Mouse (Mus musculus): ENCODE measurements around the gene Olfr524.
A peak's percentile ranks its signal among the peaks of the same experiment; 100 is the strongest.

The Olfr524 gene

DNA sequence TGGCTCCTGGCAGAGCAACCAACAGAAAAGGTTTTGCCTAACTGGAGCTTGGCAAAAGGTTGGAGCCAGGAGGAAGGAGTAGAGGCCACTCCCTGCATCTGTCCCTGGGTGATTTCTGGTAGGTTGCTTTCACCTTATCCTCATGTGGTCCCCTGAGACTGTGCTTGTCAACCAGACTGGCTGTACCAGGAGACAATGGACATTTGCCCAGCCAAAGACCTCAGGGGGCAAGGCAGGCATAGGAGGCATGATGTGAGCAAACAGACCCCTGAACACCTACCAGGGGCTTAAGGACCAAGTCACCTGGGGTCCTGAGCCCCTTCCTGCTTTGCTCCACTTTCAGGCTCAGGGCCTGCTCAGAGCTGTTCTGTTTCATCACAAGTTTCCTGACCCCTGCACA, at the start of gene Olfr524:
Gene Olfr524, minus strand, starts transcription at position 101 of the 400 bp plus-strand sequence.
- no peak for DNase-seq

DNA sequence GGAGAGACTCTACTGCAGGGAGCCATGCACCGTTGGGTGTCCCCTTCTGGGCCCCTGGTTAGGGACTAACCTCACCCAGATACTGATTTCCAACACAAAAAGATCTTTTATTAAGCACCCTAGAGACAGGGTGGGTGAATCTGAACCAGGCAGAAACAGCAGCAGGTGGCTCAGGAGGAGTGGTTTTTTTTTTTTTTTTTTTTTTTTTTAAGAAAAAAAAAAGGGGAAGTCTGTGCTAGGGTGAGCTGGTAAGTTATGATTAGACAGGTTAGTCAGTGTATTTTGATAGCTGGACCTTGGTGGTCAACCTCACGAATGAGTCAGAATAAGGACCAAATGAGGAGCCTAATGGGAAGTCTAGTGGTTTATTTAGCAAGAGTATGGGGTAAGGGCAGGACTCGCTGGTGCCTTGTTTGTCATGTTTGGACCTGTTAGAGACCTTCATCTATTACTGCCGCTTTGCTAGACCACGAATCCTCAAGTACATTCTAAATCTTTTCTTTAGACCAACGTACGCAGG, 48.1 kb upstream of the Olfr524 start:
- no peak for DNase-seq

DNA sequence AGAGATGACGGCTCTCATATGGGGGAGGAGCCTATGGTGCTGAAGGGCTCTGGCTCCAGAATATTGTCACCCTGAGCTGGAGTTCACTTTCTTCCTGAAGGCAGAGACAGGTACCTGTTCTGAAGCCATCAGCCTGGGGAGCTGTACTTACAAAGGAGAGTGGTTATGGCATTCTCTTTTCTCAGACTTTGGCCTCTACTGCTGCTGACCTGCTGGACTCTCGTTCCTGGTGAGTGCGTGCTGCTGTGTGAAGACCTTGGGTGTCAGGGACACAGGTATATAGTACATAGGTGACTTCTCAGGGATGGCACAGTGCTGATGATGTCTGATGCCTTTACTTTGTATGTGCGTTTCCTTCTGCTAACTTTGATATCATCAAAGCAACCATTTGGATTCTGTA, 41.5 kb upstream of the Olfr524 start, which contains the start of gene 5830411N06Rik:
Gene 5830411N06Rik, plus strand, starts transcription at position 69 of the 400 bp plus-strand sequence.
- DNase-seq = no peak

DNA sequence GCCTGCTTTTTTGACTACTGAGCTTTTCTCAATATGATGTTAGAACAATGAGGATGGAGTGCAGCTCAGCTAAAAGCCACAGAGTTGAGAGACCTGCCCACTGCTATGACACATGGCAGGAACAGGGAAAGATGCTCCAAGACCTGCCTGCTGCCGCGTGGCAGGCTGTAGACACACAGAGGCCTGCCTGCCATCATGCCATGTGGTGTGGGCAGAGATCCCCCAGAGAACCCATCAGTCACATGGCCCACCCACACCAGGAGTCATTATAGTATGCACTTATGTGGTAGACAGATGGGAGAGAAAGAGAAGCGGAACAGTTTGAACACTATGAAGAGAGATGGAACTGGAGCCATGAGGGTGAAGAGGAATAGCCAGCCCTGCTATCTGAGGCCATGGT, 27.9 kb upstream of the Olfr524 start:
- DNase-seq = no peak

DNA sequence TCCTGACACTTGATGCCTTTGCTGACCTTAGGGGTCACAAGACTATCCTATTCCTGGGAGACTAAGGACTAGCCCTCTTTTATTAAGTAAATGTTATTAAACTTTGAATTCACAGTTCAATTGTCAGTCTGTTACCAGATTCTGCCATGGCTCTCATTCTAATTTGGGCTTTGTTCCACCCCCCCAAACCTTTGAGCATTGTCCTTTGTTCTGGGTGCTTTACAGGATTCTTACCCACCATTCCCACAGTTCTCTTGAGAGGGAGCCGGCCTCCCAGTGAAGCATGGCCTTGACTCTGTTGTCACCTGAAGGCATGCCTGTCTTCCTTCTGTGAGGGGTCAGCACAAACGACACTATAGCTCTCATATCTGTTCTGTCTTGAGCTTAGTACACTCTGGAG, 25.3 kb upstream of the Olfr524 start:
- no peak for DNase-seq

DNA sequence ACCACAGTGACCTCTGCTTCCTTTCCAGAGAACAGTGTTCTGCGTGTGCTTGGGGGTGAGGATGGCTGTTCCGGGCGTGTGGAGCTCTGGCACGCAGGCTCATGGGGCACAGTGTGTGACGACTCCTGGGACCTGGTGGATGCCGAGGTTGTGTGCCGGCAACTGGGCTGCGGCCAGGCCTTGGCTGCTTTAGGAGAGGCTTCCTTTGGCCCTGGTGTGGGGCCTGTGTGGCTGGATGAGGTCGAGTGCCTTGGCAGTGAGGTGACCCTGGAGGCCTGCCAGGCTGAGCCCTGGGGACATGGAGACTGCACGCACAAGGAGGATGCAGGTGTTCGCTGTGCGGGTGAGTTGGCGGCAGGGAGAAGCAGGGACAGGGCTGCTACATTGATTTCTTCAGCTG, 22.7 kb upstream of the Olfr524 start:
- no peak for DNase-seq

DNA sequence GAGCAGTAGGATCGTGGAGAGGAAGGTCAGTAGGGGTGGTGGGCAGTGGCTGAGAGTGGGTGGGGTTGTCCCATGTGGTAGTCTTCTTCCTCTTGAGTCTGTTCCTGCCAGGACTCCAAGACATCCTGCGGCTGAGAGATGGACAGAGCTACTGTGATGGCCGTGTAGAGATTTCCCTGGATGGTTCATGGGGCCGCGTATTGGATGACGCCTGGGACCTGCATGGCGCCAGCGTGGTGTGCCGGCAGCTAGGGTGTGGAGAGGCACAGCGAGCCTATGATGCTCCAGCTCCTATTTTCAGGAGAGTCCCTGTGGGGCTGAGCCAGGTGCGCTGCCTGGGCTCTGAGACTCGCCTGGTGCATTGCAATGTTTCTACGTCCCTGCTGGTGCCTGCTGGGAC, 18.4 kb upstream of the Olfr524 start:
- no peak for DNase-seq

DNA sequence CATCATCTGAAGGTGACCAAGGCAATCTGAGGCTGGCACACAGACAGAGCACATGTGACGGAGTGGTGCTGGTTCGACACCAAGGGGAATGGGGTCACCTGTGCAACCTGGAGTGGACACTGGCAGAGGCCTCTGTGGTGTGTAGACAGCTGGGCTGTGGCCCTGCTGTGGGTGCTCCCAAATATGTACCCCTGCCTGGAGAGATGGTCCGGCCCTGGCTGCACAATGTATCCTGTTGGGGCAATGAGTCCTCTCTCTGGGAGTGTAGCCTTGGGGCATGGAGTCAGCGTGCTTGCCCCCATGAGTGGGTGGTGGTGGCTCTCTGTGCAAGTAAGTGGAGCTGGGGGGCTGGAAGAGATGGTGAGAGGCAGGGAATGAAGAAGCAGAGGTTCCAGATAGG, 14.6 kb upstream of the Olfr524 start:
- no peak for DNase-seq

DNA sequence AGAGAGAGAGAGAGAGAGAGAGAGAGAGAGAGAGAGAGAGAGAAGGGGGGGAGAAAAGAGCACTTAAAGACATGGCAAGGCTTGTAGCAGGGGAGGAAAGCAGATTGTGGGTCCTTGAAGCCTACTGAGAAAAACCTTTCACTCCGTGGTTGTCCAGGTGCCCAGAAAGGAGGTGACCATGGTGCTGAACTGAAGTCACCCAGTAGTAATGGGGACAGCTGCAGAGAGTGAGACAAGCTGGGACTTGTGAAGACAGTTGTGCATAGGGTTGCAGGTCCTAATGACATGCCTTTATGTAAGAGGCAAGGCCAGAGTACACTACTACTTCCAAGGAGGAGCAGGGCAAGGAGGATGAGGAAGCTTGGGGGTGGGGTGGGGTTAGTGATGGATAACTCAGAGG, 13.5 kb upstream of the Olfr524 start:
- DNase-seq = no peak

DNA sequence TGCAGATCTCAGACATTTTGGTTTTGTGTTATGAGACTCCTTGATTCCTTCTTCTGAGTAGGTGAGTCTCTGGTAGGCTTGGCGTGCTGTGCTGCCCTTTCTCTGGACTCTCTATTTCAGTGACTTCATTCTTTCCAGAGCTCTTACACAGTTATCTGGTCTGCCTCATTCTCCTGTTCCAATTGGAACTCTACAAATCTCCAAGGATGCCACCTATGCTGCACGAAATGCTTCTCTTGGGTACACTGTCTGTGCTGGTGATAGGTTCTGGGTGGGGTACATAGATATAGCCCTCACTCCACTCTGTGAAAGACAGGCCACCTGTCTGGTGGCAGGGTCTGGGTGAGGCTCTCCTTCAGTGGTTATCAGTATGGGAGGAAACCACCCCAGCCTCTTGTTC, 12.2 kb upstream of the Olfr524 start, which contains the start of gene Cd163l1:
Gene Cd163l1, plus strand, starts transcription at position 301 of the 400 bp plus-strand sequence.
- DNase-seq = no peak

DNA sequence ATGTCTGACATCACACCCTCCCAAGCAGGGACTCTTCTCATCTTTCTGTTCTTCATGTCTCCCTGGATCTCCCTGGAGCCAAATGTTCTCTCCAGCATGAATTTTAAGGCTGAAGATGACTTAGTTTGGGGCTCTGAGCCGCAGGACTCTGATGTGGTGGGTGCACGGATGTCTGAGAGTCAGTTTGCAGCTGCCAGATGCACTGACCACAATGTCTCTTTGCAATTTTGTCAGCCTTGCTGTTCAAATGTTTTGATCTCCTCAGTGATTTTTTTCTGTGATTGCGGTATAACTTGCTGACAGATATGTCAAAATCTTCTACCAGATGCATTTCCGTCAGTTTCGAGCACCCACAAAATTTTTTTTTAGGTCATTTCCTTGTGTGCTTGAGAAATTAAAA, 8.1 kb upstream of the Olfr524 start:
- DNase-seq = no peak

DNA sequence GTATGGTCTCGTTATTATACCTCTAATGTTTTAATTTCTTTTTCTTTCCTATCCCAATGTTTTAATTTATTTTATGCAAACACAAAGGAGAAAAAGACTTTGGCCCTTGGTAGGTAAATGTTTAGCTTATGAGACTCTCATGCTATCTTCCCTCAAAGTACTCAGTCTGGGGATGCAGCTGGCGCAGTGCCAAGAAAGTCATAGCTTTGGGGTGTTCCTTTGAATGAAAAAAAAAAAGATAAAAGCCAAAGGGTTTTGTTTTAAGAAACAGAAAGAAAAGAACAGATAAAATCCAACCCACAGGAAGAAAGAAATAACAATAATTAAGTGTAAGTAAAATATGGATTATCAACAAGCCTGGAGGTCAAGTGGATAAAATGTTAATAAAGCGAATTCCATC, 2.9 kb upstream of the Olfr524 start:
- no peak for DNase-seq

DNA sequence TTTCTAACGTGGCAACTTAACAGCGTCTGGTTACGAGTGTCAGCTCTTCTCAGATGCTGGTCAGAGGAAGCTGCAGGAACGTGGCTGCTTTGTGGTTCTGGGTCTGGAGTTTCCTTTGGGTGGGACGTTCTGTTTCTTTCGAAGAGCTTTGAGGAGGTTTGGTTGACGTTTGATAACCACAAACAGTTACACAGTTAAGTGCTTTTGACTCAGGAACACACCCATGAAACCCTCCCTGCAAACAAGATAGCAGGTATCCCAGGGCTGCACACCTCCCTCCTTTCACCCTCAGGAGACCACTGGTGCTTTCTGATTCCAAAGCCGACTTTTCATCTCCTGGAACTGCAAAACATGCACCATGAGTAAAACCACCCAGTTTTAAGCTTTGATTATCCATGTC, 2.4 kb upstream of the Olfr524 start:
- DNase-seq = no peak

DNA sequence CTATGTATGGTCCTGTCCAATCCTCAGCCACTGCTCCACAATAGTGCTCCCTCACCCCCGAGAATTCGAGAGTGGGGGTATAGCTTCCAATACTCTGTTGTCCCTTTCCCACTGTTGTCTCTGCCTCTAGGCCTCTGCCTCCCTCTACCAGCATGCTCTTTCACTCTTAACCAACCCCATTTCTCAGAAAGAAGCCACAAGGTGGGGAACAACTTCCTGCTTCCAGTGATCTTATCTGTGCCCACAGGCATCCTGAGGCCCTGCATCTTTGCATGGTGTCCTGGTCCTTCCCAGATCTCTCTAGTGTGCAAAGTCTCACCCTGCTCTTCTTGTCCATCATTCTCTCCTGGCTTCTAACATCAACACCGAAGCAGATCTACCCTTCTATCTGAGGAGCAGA, 1.1 kb upstream of the Olfr524 start:
- no peak for DNase-seq

DNA sequence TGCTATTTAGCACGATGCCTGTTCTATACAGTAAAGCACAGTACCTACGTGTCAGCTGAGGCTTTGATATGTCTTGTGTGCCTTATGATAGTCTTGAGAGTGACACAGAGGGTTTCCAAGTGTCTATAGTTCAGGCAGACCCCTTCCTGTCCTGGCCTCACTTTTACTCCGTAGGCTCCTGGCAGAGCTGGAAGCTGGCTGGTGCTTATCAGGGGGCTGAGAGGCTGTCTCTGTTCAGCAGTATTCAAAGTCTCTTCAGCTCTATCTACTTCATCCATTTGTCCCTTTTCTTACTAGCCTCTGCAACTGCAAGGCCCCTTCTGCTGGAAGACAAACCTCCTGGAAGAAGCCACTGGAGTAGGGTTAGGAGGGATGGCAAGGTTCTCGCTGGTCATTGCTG, 4.7 kb downstream of the Olfr524 start:
- DNase-seq = no peak

DNA sequence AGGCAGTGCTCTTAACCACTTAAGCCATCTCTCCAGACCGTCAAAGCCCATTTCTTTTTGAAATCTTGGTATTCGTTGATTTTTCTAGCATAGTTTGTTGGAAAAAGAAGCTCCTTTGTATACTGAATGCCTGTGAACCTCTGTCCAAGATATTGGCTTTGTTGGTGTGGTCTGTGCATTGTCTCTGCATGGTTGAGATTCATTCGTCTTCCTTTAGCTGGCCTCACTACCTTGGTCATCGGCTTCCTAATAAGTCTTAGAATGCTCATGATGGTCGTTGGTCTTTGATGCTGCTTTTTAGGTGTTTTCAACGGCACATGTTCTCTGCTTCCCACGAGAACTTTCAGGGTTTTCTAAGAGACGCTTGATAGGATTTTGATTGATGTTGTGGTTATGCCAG, 9.8 kb downstream of the Olfr524 start:
- DNase-seq = no peak

DNA sequence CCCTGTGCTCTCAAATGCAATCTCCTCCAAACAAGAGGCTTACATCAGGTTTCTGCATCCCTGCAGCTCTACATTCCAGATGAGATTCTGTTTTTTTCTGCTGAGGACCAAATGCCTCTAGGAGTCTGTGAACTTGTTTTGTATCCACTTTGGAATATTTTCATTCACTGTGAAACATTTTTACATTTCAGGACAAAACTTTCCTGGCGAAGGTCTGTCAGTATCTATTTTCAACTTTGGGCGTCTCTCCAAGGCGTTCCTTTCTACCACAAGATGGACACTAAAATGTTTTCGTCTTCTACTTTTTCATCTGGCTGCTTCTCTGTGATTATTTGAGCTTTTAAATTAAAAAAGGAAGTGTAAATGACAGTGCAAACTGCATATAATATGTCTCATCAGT, 11.7 kb downstream of the Olfr524 start:
- no peak for DNase-seq

DNA sequence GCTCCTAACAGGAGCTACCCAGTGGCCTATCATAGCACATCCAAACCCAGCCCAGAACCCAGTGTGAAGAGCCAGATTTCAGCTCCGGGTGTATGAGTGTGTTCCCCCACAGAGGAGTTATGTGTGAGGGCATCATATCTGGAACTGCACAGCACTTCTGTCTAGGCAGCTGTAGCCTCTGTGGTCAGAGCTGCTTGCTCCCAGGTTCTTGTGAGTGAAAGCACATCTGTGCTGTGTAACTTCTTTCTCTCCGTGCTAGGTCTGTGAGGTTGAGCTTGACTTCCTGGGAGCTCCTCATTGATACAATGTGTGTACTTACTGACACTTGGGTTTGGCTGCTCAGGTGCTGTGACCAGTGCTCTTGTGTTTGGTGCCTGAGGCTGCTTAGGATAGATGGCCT, 12.9 kb downstream of the Olfr524 start:
- DNase-seq = no peak

DNA sequence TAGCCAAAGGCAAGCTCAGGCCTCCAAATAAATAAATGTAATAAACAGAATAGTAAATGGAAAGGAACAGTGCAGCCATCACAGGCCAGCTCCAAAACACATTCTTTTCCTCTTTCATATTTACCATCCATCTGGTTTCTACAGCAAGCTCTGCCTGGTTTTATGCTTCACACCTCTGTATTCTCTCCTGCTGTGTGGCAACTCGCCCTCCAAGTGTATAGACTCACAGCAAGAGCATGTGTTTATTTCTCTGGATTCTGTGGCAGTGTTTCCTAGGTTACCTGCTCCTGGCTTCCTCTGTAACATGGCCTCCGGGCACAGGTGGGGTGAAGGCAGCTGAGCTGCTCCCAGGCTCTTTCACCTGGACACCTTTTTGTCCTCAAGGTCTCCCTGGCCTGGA, 13.3 kb downstream of the Olfr524 start:
- DNase-seq = no peak

DNA sequence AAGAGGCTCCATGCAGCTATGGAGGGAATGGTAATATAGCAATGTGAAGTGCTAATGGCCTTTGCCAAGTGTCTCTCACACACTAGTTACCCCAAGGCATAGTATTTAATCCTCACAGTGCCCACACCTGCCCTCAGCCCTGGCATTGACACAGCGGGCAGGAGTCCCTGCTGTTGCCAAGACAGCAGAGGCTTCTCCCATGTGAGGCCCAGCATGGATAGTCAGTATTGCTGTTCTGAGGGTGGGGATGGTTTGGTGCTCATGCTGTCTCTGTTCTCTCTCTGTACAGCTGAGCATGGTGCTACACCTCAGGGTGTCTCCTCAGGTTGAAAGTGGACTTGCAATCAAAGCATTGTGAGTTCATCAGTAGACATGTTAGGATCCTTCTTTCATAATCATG, 15.3 kb downstream of the Olfr524 start:
- no peak for DNase-seq

DNA sequence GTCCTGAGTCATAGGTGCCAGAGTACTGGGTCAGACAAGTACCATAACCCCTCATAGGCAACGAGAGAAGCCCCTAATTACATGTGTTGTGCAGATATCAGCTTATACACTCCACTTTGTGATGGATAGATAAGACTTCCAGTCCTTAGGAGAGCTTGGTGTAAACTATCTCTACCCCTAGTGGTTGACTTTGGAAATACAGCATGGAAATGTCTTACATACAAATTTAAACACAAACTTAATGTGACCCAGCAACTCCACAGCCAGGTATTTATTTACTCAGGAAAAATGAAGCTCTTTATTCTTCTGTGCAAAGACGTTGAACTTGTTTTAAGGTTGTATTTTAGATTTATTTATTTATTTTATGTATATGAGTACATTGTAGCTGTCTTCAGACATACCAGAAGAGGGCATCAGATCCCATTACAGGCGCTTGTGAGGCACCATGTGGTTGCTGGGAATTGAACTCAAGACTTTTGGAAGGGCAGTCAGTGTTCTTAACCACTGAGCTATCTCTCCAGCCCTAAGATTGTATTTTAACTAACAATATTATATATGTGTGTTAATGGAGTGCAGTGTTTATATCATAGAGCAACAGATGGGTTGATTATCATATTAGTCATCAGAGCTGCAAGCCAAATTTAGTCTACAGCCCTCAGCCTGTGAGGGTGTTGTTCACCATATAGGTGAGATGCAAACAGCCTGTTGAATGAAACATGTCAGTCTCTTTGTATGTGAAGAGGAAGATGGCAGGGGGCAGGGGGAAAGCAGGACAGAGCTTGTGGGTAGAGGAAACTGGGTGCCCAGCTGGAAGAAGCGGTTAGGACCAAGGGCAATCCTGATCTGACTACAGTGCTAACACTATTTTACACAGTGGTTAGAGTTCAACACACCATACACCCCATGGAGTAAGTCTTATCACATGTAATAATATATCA, 17.1 kb downstream of the Olfr524 start:
- DNase-seq = no peak

DNA sequence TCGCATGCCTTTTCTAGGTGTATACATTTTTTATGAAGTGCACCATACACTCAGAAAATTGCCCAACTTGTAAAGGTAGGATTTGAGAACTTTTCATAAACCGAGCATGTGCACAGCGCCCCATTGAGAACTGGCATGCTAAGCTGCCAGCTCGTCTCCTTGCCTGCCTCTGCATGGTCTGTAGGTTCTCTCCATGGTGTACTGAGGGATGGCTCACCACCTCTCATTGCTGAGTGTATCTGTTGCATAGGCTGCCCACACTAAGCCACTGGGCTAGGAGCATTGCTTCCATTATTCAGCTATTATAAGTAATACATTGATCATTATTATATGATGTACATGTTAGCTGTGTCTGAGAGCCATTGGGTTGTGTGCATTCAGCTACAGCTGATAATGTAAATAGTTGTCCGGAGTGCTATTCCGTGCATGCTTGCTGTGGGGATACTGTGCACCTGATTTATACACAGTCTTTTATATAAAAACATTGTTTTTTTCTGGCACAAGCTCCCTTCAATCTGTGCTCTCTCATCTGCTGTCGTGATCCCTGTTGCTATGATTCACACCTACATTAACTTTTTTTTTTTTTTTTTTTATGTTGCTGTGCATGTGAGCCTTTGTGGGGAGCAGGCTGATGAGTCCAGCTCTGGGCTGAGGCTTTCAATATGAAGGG, 17.9 kb downstream of the Olfr524 start:
- DNase-seq = no peak

DNA sequence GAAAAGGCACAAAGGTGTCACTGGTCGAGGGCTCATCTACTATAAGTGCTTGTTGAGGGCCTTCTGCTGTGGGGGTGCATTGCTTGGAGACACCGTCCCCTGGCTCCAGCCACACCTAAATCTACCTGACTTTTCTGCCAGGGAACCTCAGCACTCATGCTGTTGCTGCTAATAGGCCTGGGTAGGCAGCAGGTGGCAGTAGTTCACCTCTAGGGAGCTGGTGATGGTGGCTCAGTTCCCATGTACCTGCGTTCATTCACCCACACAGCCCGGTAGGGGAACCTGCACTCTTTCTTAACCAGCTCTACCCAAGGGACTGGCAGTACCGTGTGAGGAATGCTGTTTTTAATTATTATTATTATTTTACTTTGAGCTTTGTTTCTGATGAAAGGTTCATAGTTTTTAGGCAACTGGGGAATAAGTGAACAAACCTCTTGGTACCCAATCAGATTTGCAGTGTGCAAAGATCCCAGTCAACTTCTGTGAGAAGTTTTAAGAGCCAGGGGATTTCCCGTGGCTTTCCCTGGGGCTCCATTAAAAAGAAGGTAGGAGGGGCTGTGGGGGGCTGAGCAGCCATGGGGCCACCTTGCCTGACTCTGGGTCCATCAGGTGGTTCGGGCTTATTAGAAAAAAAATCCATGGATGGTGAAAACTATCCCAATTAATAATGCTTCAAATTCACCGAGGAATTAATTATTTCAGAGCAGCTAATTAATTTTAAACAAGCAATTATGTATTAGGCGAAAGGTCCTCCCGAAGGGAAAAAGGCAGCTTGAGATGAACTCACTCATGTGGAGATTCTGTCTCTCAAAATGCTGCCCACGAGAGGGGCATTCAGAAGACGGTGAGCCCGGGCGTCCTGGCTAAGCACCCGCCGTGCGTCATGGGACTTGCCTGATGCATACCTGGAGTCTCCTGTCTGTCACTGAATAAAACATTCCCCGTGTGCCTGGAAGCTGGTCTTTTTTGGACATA, 18.8 kb downstream of the Olfr524 start:
- peak; percentile 40 for DNase-seq
